Mouse (Mus musculus) embryonic fibroblast, embryonic 13.5 days (primary cell): ENCODE results near the gene Gsap.

Source experiments
- CTCF ChIP-seq: IDR thresholded peaks from 2 replicates; pipeline ENCODE4 v1.5.1; 2011; ENCODE audit warnings: mild to moderate bottlenecking, control low read depth, low read length, moderate library complexity, borderline replicate concordance; ENCODE audit not compliant: insufficient read depth
- POLR2A ChIP-seq: IDR thresholded peaks from 2 replicates; pipeline ENCODE4 v1.6.1; 2011; ENCODE audit warnings: low read depth, mild to moderate bottlenecking, control low read depth, low read length, moderate library complexity

DNA sequence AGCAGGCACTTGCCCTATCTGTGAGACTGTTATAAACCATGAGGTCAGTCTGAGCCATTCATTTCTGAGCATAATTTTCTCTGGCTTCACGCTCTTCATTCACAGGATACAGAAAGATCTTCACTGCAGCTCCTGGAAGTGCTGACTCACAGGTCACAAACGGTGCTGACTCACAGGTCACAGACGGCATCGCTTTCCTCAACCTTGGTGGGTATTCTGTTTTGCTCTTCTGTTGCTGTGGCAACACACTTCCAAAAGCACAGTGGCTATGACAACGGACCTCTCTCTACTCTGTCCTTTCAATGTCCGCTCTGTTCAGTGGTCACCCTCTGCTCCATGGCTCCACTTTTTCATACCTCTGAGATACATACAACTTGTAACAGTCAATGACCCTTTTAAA, 60.7 kb downstream of the Gsap start:
- no peak for TF ChIP-seq CTCF
- no peak for TF ChIP-seq POLR2A
